In the genomic region with DNA sequence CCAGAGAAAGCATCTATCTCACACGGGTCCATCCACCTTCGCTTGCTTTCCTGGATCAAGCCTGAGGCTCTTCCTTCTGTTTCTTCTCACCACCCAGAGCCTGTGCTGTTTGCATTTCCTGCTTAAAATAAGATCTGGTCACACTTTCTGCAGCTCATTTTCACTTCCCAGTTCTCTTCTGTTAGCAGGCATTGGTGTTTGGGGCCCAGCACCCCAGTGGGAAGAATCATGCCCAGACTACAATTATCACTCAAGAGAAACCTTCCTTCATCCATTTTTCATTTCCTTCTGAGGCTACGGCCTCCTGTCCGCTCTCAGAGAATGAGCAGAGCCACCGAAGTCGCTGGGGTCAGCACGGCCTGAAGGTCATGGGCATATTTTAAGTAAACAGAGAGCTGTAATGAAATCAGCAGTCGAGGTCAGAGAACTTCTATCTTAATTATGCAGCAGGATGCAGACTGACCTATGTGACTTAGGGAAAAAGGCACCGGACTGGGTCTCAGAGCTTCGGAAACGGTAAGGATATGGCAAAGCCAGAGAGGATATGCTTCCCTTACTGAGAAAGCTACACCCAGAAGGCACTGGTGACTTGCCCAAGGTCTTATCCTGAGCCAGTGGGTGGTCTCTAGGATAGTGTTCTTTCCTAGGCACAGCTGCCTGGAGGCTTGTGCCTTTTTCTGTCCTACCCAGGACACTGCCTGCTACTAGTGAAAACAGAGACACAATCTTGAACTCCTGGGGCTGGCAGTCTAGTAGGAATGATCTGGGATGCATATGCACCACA, we compare ENCODE assay signal across 11 mouse cellular contexts. TPM values are rescaled to one million over a fixed set of nuclear protein-coding genes. Genes with fewer than 3 reads are reported as not detected.
A peak's percentile ranks its signal among the peaks of the same experiment; 100 is the strongest.
DNase-seq lines count a peak whose midpoint lies in the region; ATAC-seq and TF ChIP-seq lines count a peak whose summit lies in the region.
"Had no signal": no experiment of that assay in that cellular context is flagged by ENCODE, and none has a peak within 500 bp of the region (broad histone marks: within the 10 kb centered on the region; RNA-seq: fewer than 3 reads in every experiment).

No protein-coding gene starts in this region.

- TF ChIP-seq CTCF in layer of hippocampus, adult 2 months (conservative IDR thresholded peaks at IDR 0.05), result no peak
- no peak for TF ChIP-seq CTCF in liver, postnatal 0 days (IDR thresholded peaks at IDR 0.05; ENCODE audit: low read depth)

- H3K4me2 ChIP-seq in liver, postnatal 0 days (ENCODE audit: low read depth, low read length), result no peak overlapping the region

- DNase-seq in embryo, embryonic 10 days (ENCODE audit: low spot score), result peak; percentile 37
- DNase-seq in embryo, embryonic 9.5 days (ENCODE audit: extremely low spot score), result no peak
- DNase-seq in layer of hippocampus, adult 2 months (ENCODE audit: low spot score in 2 of 2), result no peak
- no peak for DNase-seq in layer of hippocampus, adult 18-20 months (ENCODE audit: low spot score in 2 of 2)
- DNase-seq in liver, postnatal 0 days, result peak; percentile 37
- DNase-seq in lung, postnatal 14 days, result no peak
- DNase-seq: gastrocnemius, postnatal 25 days; kidney, adult 8-10 months; lung, postnatal 36 days had no signal

- peaks cover 17% of the 10 kb centered on the region for H3K36me3 ChIP-seq in liver, postnatal 0 days (replicated peaks; ENCODE audit: insufficient read depth, low read length)

- H3K9me3 ChIP-seq in liver, postnatal 0 days (ENCODE audit: low read length), result no peaks in the 10 kb centered on the region

- H3K4me3 ChIP-seq in layer of hippocampus, adult 2 months, result no peak overlapping the region
- no peak overlapping the region for H3K4me3 ChIP-seq in liver, postnatal 0 days (ENCODE audit: low read depth, low read length)

- H3K27me3 ChIP-seq in liver, postnatal 0 days (ENCODE audit: insufficient read depth, low read length), result no peaks in the 10 kb centered on the region

- WGBS in liver, postnatal 0 days (ENCODE audit: insufficient replicate concordance), result 30% methylated on average over 11 of the region's 11 CpGs

- TF ChIP-seq EP300 in liver, postnatal 0 days (IDR thresholded peaks at IDR 0.05; ENCODE audit: low read depth), result no peak

- H3K27ac ChIP-seq in layer of hippocampus, adult 2 months, result 0 out of 2 replicates have a peak overlapping the region, but pooled peaks have one; percentile 29
- peak overlapping the region; percentile 62; the same call in 1 of the 2 replicates for H3K27ac ChIP-seq in liver, postnatal 0 days (ENCODE audit: low read depth)

- peaks cover 39% of the 10 kb centered on the region for H3K4me1 ChIP-seq in liver, postnatal 0 days (ENCODE audit: insufficient read depth)

- H3K9ac ChIP-seq in liver, postnatal 0 days (replicated peaks), result no peak overlapping the region

- 0 out of 2 replicates have a peak, but pooled peaks have one; percentile 32 for ATAC-seq in common myeloid progenitor, adult 5-6 weeks (replicated peaks; ENCODE audit: low read depth, poor library complexity, severe bottlenecking)
- ATAC-seq in liver, postnatal 0 days, result peak; percentile 27
- ATAC-seq in megakaryocyte-erythroid progenitor cell, adult 5-6 weeks (replicated peaks; ENCODE audit: low FRiP score, low TSS enrichment, poor library complexity, severe bottlenecking), result no peak

RNA-seq across cellular contexts. Expression of a gene that starts 14.0 kb away (rescaled TPM):
- total RNA-seq in layer of hippocampus, adult 2 months (2021), result 1 to 10 TPM; 1.6 to 1.9 TPM
- 1 to 10 TPM; 1.5 TPM for total RNA-seq in layer of hippocampus, adult 18-20 months (2021)
- 6.4 and 11.1 TPM in 2 replicates for total RNA-seq in common myeloid progenitor, adult 5-6 weeks (2017)
- 24.0 and 28.3 TPM in 2 replicates for polyA plus RNA-seq in liver, postnatal 0 days (2015; fragmentation: Nextera tagmentation; extraction: Ambion mirVana)
- total RNA-seq in megakaryocyte-erythroid progenitor cell, adult 5-6 weeks (2014; fragmentation: Nextera tagmentation), result 5.1 and 6.8 TPM in 2 replicates
- 3.2 and 18.7 TPM in 2 replicates for total RNA-seq in megakaryocyte-erythroid progenitor cell, adult 5-6 weeks (2017)

RNA-seq across cellular contexts. Expression of a gene that starts 14.5 kb away (rescaled TPM):
- 10 to 100 TPM; 12.4 to 12.6 TPM for total RNA-seq in layer of hippocampus, adult 2 months (2021)
- 10 to 100 TPM in 1 of 2 experiments, 1 to 10 TPM in 1; 9.9 to 10.6 TPM for total RNA-seq in layer of hippocampus, adult 18-20 months (2021)
- total RNA-seq in common myeloid progenitor, adult 5-6 weeks (2017), result not detected in 2 replicates
- polyA plus RNA-seq in liver, postnatal 0 days (2015; fragmentation: Nextera tagmentation; extraction: Ambion mirVana), result 31.7 and 38.3 TPM in 2 replicates
- not detected in 2 replicates for total RNA-seq in megakaryocyte-erythroid progenitor cell, adult 5-6 weeks (2014; fragmentation: Nextera tagmentation)
- not detected in 2 replicates for total RNA-seq in megakaryocyte-erythroid progenitor cell, adult 5-6 weeks (2017)

Comparison
In these comparisons a context has a peak if more than half of its experiments do, and no peak if none do; other contexts are left out.
1. DNase-seq: peak in embryo, embryonic 10 days (single experiment) and liver, postnatal 0 days (single experiment); none in embryo, embryonic 9.5 days (single experiment), layer of hippocampus, adult 2 months (0 of 2), layer of hippocampus, adult 18-20 months (0 of 2) and lung, postnatal 14 days (single experiment).
2. RNA of a gene that starts 14.5 kb away (total RNA-seq): 12.4 to 12.6 TPM in layer of hippocampus, adult 2 months and 9.9 to 10.6 TPM in layer of hippocampus, adult 18-20 months; not detected in common myeloid progenitor, adult 5-6 weeks and not detected in megakaryocyte-erythroid progenitor cell, adult 5-6 weeks; every median in the first group is over 10 times any median in the second.